In the genomic region with DNA sequence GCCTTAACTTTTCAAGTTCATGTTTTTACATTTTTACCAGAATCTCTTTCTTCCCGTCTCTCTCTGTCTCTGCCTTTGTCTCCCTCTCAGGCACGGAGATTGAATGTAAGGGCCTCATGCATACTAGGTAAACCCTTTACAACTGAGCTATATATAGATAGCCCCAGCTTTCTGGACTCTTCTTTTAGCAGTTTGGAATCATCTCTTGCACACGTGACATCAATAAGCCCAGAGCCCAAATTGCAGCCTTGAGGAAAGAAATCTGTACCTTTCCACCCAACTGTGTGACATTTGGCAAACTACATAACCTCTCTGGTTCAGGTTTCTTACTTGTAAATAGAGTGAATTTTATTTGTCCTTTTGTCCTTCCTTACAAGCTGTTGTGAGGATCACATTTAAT, we compare ENCODE assay signal across 8 mouse cellular contexts. TPM values are rescaled to one million over a fixed set of nuclear protein-coding genes. Genes with fewer than 3 reads are reported as not detected.
DNase-seq lines count a peak whose midpoint lies in the region; ATAC-seq and TF ChIP-seq lines count a peak whose summit lies in the region.

No protein-coding gene starts in this region.

- ATAC-seq in embryonic facial prominence, embryonic 13.5 days (ENCODE audit: insufficient number of reproducible peaks, insufficient read depth, low FRiP score, low TSS enrichment, low read depth), result no peak
- ATAC-seq in intestine, embryonic 15.5 days, result no peak
- no peak for ATAC-seq in neural tube, embryonic 12.5 days (ENCODE audit: low FRiP score, low read depth)
- no peak for ATAC-seq in granulocyte monocyte progenitor cell, adult 5-6 weeks (replicated peaks; ENCODE audit: poor library complexity, severe bottlenecking)

- no peaks in the 10 kb centered on the region for H3K9me3 ChIP-seq in embryonic facial prominence, embryonic 13.5 days
- H3K9me3 ChIP-seq in intestine, embryonic 15.5 days, result no peaks in the 10 kb centered on the region
- H3K9me3 ChIP-seq in neural tube, embryonic 12.5 days, result no peaks in the 10 kb centered on the region

- intact Hi-C loops in left cerebral cortex, adult 2 months (cut with DNase I), result loop anchor here (5.0 kb wide), 2 partner anchors 45 to 125 kb away; no protein-coding TSS in a partner anchor
- intact Hi-C loops in left cerebral cortex, postnatal 4 days (cut with DNase I), result loop anchor here (5.0 to 10.0 kb wide), 2 partner anchors 35 to 72 kb away; no protein-coding TSS in a partner anchor
- intact Hi-C loops in left cerebral cortex, postnatal 10 days (cut with DNase I), result no loop called here

- H3K4me2 ChIP-seq in embryonic facial prominence, embryonic 13.5 days, result peak overlapping the region; percentile 79
- peak overlapping the region; percentile 98 for H3K4me2 ChIP-seq in intestine, embryonic 15.5 days (replicated peaks)
- peak overlapping the region; percentile 71 for H3K4me2 ChIP-seq in neural tube, embryonic 12.5 days (replicated peaks)

- peak overlapping the region; percentile 91 for H3K4me3 ChIP-seq in left cerebral cortex, adult 2 months
- H3K4me3 ChIP-seq in embryonic facial prominence, embryonic 13.5 days, result peak overlapping the region; percentile 71
- peak overlapping the region; percentile 79 for H3K4me3 ChIP-seq in intestine, embryonic 15.5 days (replicated peaks)
- H3K4me3 ChIP-seq in neural tube, embryonic 12.5 days, result peak overlapping the region; percentile 90

- no peak for TF ChIP-seq CTCF in left cerebral cortex, adult 2 months (IDR thresholded peaks at IDR 0.05)

- H3K36me3 ChIP-seq in embryonic facial prominence, embryonic 13.5 days, result no peaks in the 10 kb centered on the region
- no peaks in the 10 kb centered on the region for H3K36me3 ChIP-seq in intestine, embryonic 15.5 days
- no peaks in the 10 kb centered on the region for H3K36me3 ChIP-seq in neural tube, embryonic 12.5 days

- no peaks in the 10 kb centered on the region for H3K27me3 ChIP-seq in embryonic facial prominence, embryonic 13.5 days
- H3K27me3 ChIP-seq in intestine, embryonic 15.5 days (replicated peaks), result 0 out of 2 replicates have a peak, but pooled peaks cover 4% of the 10 kb centered on the region
- no peaks in the 10 kb centered on the region for H3K27me3 ChIP-seq in neural tube, embryonic 12.5 days (replicated peaks)

- DNase-seq in left cerebral cortex, adult 2 months (ENCODE audit: extremely low spot score in 1 of 2, low spot score in 2 of 2), result no peak
- DNase-seq in left cerebral cortex, postnatal 4 days, result no peak
- no peak for DNase-seq in left cerebral cortex, postnatal 10 days (ENCODE audit: extremely low spot score in 1 of 2, low spot score in 2 of 2)
- DNase-seq in frontal cortex, postnatal 36 days (ENCODE audit: low spot score in 2 of 2), result no peak

- 17% methylated on average over 3 of the region's 3 CpGs for WGBS in embryonic facial prominence, embryonic 13.5 days
- WGBS in intestine, embryonic 15.5 days, result 50% methylated on average over 3 of the region's 3 CpGs
- 21% methylated on average over 3 of the region's 3 CpGs for WGBS in neural tube, embryonic 12.5 days

- H3K27ac ChIP-seq in left cerebral cortex, adult 2 months, result peak overlapping the region; percentile 96
- no peak overlapping the region for H3K27ac ChIP-seq in embryonic facial prominence, embryonic 13.5 days
- H3K27ac ChIP-seq in intestine, embryonic 15.5 days, result no peak overlapping the region
- H3K27ac ChIP-seq in neural tube, embryonic 12.5 days, result no peak overlapping the region

- peaks cover 9% of the 10 kb centered on the region; the same call in 1 of the 2 replicates for H3K4me1 ChIP-seq in embryonic facial prominence, embryonic 13.5 days
- H3K4me1 ChIP-seq in intestine, embryonic 15.5 days (replicated peaks), result peaks cover 7% of the 10 kb centered on the region; the same call in 1 of the 2 replicates
- peaks cover 13% of the 10 kb centered on the region for H3K4me1 ChIP-seq in neural tube, embryonic 12.5 days

- H3K9ac ChIP-seq in embryonic facial prominence, embryonic 13.5 days, result no peak overlapping the region; the same call in 1 of the 2 replicates
- H3K9ac ChIP-seq in intestine, embryonic 15.5 days, result no peak overlapping the region
- H3K9ac ChIP-seq in neural tube, embryonic 12.5 days, result peak overlapping the region; percentile 98

RNA-seq across cellular contexts. Expression of gene Myo5a, which starts 1.5 kb away (rescaled TPM):
- total RNA-seq in left cerebral cortex, adult 2 months (2021), result 100 to 1,000 TPM; 307 to 308 TPM
- 100 to 1,000 TPM; 239 to 251 TPM for total RNA-seq in left cerebral cortex, postnatal 4 days (2021)
- polyA plus RNA-seq in embryonic facial prominence, embryonic 13.5 days (2015; fragmentation: Nextera tagmentation; extraction: Ambion mirVana), result 20.1 and 21.3 TPM in 2 replicates
- 7.6 and 7.9 TPM in 2 replicates for polyA plus RNA-seq in intestine, embryonic 15.5 days (2015; fragmentation: Nextera tagmentation; extraction: Ambion mirVana)
- 42.4 and 45.3 TPM in 2 replicates for polyA plus RNA-seq in neural tube, embryonic 12.5 days (2016; fragmentation: Nextera tagmentation; extraction: Ambion mirVana)
- 100 to 1,000 TPM; 235 to 265 TPM for total RNA-seq in left cerebral cortex, postnatal 10 days (2021)
- 78.8 and 90.2 TPM in 2 replicates for total RNA-seq in granulocyte monocyte progenitor cell, adult 5-6 weeks (2014; fragmentation: Nextera tagmentation)
- 134 and 136 TPM in 2 replicates for total RNA-seq in granulocyte monocyte progenitor cell, adult 5-6 weeks (2017)

RNA-seq across cellular contexts. Expression of gene Arpp19, which starts 34.9 kb away (rescaled TPM):
- total RNA-seq in left cerebral cortex, adult 2 months (2021), result 100 to 1,000 TPM; 449 to 473 TPM
- total RNA-seq in left cerebral cortex, postnatal 4 days (2021), result 100 to 1,000 TPM; 193 to 207 TPM
- 313 and 324 TPM in 2 replicates for polyA plus RNA-seq in embryonic facial prominence, embryonic 13.5 days (2015; fragmentation: Nextera tagmentation; extraction: Ambion mirVana)
- polyA plus RNA-seq in intestine, embryonic 15.5 days (2015; fragmentation: Nextera tagmentation; extraction: Ambion mirVana), result 267 and 317 TPM in 2 replicates
- polyA plus RNA-seq in neural tube, embryonic 12.5 days (2016; fragmentation: Nextera tagmentation; extraction: Ambion mirVana), result 278 and 299 TPM in 2 replicates
- 100 to 1,000 TPM; 187 to 198 TPM for total RNA-seq in left cerebral cortex, postnatal 10 days (2021)
- 173 and 243 TPM in 2 replicates for total RNA-seq in granulocyte monocyte progenitor cell, adult 5-6 weeks (2014; fragmentation: Nextera tagmentation)
- 122 and 177 TPM in 2 replicates for total RNA-seq in granulocyte monocyte progenitor cell, adult 5-6 weeks (2017)
